Mouse (Mus musculus): Measurements from ENCODE around the gene Bhlhe41. TPM values are rescaled to one million over a fixed set of nuclear protein-coding genes. Genes with fewer than 3 reads are reported as not detected.
A peak's percentile ranks its signal among the peaks of the same experiment; 100 is the strongest.

Gene Bhlhe41
- polyA plus RNA-seq, 1 experiment from 2014 or later = 1.3 TPM

- no peaks in the 10 kb centered on the region for H3K9me3 ChIP-seq (replicated peaks)
- peak overlapping the region; percentile 72 for H3K9ac ChIP-seq
- H3K27me3 ChIP-seq = peaks cover 71% of the 10 kb centered on the region
- peak overlapping the region; percentile 62 for H3K4me3 ChIP-seq
- H3K4me2 ChIP-seq = peak overlapping the region; percentile 99
- no peak overlapping the region for H3K27ac ChIP-seq
- peaks cover 42% of the 10 kb centered on the region for H3K4me1 ChIP-seq
- ATAC-seq = peak; percentile 70
- WGBS = under 1% methylated on average over 68 of the region's 69 CpGs
- H3K36me3 ChIP-seq (ENCODE audit: poor library complexity, severe bottlenecking) = no peaks in the 10 kb centered on the region
Observed at GRCm38 (mm10) chr6:145865886-145866851, 811 bp upstream of the Bhlhe41 start.

DNA sequence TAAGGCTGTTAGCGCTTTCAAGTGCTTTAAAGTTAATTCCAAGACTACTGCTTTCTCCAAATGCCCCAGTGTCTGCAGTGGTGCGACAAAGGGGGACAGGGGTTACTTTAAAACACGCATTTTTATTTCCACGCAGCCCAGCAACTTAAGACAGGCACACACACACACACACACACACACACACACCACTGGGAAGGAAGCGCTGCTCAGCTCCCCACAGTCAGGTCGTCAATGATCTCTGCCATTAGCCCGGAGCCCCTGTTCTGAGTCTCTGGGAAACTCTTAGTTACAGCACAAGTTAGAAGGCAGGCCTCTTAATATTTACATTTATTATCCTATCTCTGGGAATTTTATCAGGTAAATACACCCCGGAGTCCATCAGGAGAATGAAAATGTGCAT, 1.2 kb downstream of the Bhlhe41 start:
- peaks cover 42% of the 10 kb centered on the region for H3K4me1 ChIP-seq
- H3K27me3 ChIP-seq = peaks cover 80% of the 10 kb centered on the region
- H3K9ac ChIP-seq = no peak overlapping the region; the same call in 1 of the 2 replicates
- H3K4me2 ChIP-seq = peak overlapping the region; percentile 99
- no peaks in the 10 kb centered on the region for H3K36me3 ChIP-seq (ENCODE audit: poor library complexity, severe bottlenecking)
- H3K9me3 ChIP-seq (replicated peaks) = no peaks in the 10 kb centered on the region
- 1% methylated on average over 8 of the region's 8 CpGs for WGBS
- ATAC-seq = no peak
- no peak overlapping the region for H3K27ac ChIP-seq
- peak overlapping the region; percentile 62 for H3K4me3 ChIP-seq

GRCm38 (mm10) chr6:145863065-145863971, 2.0 kb downstream of the Bhlhe41 start:
- WGBS = under 1% methylated on average over 88 of the region's 105 CpGs
- Histone ChIP-seq H3K9ac (peak overlapping the region; percentile 71), H3K4me2 (peak overlapping the region; percentile 99), H3K4me1 (peaks cover 42% of the 10 kb centered on the region), H3K36me3 (ENCODE audit: poor library complexity, severe bottlenecking) (no peaks in the 10 kb centered on the region), H3K9me3 (replicated peaks) (no peaks in the 10 kb centered on the region), H3K27ac (no peak overlapping the region), H3K27me3 (peaks cover 72% of the 10 kb centered on the region), H3K4me3 (peak overlapping the region; percentile 62)
- ATAC-seq = peak; percentile 72

GRCm38 (mm10) chr6:145862739-145863064, 2.7 kb downstream of the Bhlhe41 start:
- peak overlapping the region; percentile 99 for H3K4me2 ChIP-seq
- H3K4me3 ChIP-seq = peak overlapping the region; percentile 62
- peaks cover 65% of the 10 kb centered on the region for H3K27me3 ChIP-seq
- H3K36me3 ChIP-seq (ENCODE audit: poor library complexity, severe bottlenecking) = no peaks in the 10 kb centered on the region
- no peaks in the 10 kb centered on the region for H3K9me3 ChIP-seq (replicated peaks)
- H3K9ac ChIP-seq = peak overlapping the region; percentile 71
- 0 out of 2 replicates have a peak, but pooled peaks have one; percentile 1 for ATAC-seq
- WGBS = 2% methylated on average over 32 of the region's 35 CpGs
- H3K27ac ChIP-seq = no peak overlapping the region
- peaks cover 42% of the 10 kb centered on the region for H3K4me1 ChIP-seq

DNA sequence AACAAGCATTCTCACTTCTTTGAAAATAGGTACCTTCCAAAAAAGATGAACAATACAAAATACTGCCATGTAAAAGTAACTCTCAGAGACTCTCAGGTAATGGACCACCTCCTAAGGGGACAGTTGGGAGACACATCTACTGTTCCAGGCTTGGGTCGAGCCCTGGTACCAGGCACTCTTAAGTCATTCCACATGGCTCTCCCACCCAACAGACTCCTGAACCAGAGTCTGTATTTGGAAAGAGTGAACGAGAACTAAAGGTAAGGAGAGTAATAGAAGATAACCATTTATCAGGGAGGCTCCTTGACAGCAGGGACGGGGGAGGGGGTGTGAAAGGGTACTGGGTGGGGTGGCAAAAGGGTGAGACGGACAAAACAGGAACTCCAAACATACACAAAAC, 3.0 kb downstream of the Bhlhe41 start:
- peak overlapping the region; percentile 71; the same call in 1 of the 2 replicates for H3K9ac ChIP-seq
- peaks cover 62% of the 10 kb centered on the region for H3K27me3 ChIP-seq
- H3K36me3 ChIP-seq (ENCODE audit: poor library complexity, severe bottlenecking) = no peaks in the 10 kb centered on the region
- ATAC-seq = no peak
- peaks cover 42% of the 10 kb centered on the region for H3K4me1 ChIP-seq
- H3K27ac ChIP-seq = no peak overlapping the region
- H3K4me3 ChIP-seq = peak overlapping the region; percentile 62
- WGBS = 22% methylated on average over 4 of the region's 4 CpGs
- H3K4me2 ChIP-seq = peak overlapping the region; percentile 99
- no peaks in the 10 kb centered on the region for H3K9me3 ChIP-seq (replicated peaks)

DNA sequence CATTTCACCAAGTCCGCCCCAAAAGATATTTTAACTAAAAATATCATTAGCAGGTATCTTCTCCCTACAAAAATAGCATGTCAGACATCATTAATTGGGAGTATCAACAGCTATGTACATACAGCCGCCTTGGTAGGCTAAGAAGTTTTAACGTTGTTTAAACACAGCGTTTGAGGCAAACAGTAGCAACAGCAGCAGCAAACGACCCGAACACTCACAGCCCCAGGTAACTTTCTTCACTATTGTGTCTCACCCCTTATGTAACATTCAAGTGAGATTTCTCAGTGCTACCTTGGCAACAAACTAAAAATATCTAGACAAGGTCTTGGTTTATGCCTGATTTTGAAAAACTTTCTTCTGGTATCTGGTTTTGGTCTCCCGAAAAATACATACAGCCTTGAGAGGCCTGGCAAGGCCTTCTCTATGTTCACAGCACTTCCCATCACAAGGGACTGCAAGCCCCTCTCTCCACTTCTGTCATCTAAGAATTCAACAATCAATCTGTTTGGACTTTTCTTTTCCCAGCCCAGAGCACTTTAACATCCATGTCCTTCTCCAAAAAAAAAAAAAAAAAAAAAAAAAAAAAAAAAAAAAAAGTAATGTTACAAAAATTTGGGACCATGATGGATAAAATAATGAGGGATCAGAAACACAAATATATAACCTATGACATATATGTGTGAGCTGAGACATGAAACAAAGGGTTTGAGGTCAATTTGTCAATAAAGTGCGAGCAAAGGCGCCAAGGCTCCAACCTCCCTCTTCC, 3.7 kb downstream of the Bhlhe41 start:
- ATAC-seq = no peak
- Histone ChIP-seq H3K4me1 (peaks cover 38% of the 10 kb centered on the region), H3K4me2 (peak overlapping the region; percentile 99; the same call in 1 of the 2 replicates), H3K9ac (no peak overlapping the region), H3K27me3 (peaks cover 57% of the 10 kb centered on the region), H3K4me3 (no peak overlapping the region), H3K27ac (no peak overlapping the region), H3K36me3 (ENCODE audit: poor library complexity, severe bottlenecking) (no peaks in the 10 kb centered on the region), H3K9me3 (replicated peaks) (no peaks in the 10 kb centered on the region)
- WGBS = 71% methylated on average over 9 of the region's 9 CpGs

- ATAC-seq = no peak
- Histone ChIP-seq H3K27me3 (peaks cover 48% of the 10 kb centered on the region), H3K36me3 (ENCODE audit: poor library complexity, severe bottlenecking) (no peaks in the 10 kb centered on the region), H3K4me1 (peaks cover 39% of the 10 kb centered on the region), H3K4me3 (no peak overlapping the region), H3K9ac (no peak overlapping the region), H3K9me3 (replicated peaks) (no peaks in the 10 kb centered on the region), H3K27ac (no peak overlapping the region), H3K4me2 (no peak overlapping the region)
- WGBS = 66% methylated on average over 2 of the region's 2 CpGs
Observed at GRCm38 (mm10) chr6:145860350-145860749, 5.0 kb downstream of the Bhlhe41 start.

- Histone ChIP-seq H3K4me1 (peaks cover 26% of the 10 kb centered on the region), H3K27me3 (peaks cover 29% of the 10 kb centered on the region), H3K9ac (no peak overlapping the region), H3K4me2 (no peak overlapping the region), H3K27ac (no peak overlapping the region), H3K4me3 (no peak overlapping the region), H3K9me3 (replicated peaks) (no peaks in the 10 kb centered on the region), H3K36me3 (ENCODE audit: poor library complexity, severe bottlenecking) (no peaks in the 10 kb centered on the region)
- ATAC-seq = no peak
- WGBS = 80% methylated on average over 8 of the region's 8 CpGs
Observed at GRCm38 (mm10) chr6:145858414-145858813, 6.9 kb downstream of the Bhlhe41 start.

GRCm38 (mm10) chr6:145857428-145857827, 7.9 kb downstream of the Bhlhe41 start:
- no peaks in the 10 kb centered on the region for H3K9me3 ChIP-seq (replicated peaks)
- peaks cover 19% of the 10 kb centered on the region for H3K27me3 ChIP-seq
- WGBS = 87% methylated on average over 7 of the region's 7 CpGs
- no peaks in the 10 kb centered on the region for H3K36me3 ChIP-seq (ENCODE audit: poor library complexity, severe bottlenecking)
- ATAC-seq = no peak
- peaks cover 19% of the 10 kb centered on the region for H3K4me1 ChIP-seq
- H3K9ac ChIP-seq = no peak overlapping the region
- H3K4me3 ChIP-seq = no peak overlapping the region
- no peak overlapping the region for H3K4me2 ChIP-seq
- no peak overlapping the region for H3K27ac ChIP-seq

DNA sequence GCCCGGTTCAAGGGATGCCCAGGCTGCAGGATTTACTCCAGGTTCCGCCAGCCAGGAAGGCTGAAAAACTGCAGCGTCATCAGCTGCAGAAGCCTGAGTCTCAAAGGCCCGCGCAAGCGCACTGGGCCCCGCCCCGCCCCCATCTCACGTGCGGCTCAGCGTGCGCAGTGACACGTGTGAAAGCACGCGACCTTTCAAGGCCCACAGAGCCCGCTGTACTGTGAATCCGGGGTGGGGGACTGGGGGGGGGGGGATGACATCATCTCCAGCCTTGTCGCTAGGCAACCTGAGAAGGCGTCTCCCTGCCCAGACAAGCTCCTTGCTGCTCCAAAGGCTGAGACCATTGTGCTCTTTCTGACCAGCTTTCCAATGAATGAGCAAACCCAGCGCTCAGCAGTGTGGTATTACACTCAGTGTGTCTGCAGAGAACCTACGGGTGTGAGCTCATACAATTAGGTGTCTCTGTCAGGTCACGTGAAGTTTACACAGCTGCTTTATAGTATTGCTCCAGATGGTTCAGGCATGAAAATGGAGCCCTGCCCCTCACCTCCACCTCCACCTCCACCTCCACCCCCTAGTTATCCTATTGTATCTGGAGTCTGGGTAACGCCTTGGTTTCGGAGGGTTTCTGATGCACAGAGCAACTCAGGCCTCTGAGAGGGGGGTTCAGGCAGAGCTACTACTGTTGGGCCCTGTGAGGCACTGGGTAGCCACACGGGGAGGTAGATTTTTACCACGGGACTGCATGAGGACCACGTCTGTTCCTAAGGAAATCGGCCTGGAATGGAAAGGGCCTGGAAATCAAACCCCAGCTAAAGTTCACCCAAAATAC, 9.4 kb downstream of the Bhlhe41 start:
- no peaks in the 10 kb centered on the region for H3K36me3 ChIP-seq (ENCODE audit: poor library complexity, severe bottlenecking)
- H3K4me3 ChIP-seq = peak overlapping the region; percentile 28
- peaks cover 17% of the 10 kb centered on the region for H3K4me1 ChIP-seq
- peak overlapping the region; percentile 51 for H3K27ac ChIP-seq
- no peaks in the 10 kb centered on the region for H3K9me3 ChIP-seq (replicated peaks)
- H3K27me3 ChIP-seq = peaks cover 8% of the 10 kb centered on the region; the same call in 1 of the 2 replicates
- WGBS = 2% methylated on average over 28 of the region's 28 CpGs
- peak; percentile 97 for ATAC-seq
- H3K4me2 ChIP-seq = peak overlapping the region; percentile 56
- peak overlapping the region; percentile 37; the same call in 1 of the 2 replicates for H3K9ac ChIP-seq

GRCm38 (mm10) chr6:145854756-145855155, 10.6 kb downstream of the Bhlhe41 start:
- Histone ChIP-seq H3K27me3 (no peaks in the 10 kb centered on the region), H3K4me3 (no peak overlapping the region), H3K27ac (no peak overlapping the region), H3K9me3 (replicated peaks) (no peaks in the 10 kb centered on the region), H3K4me2 (no peak overlapping the region), H3K4me1 (peaks cover 17% of the 10 kb centered on the region), H3K9ac (no peak overlapping the region), H3K36me3 (ENCODE audit: poor library complexity, severe bottlenecking) (no peaks in the 10 kb centered on the region)
- no peak for ATAC-seq
- WGBS = 50% methylated on average over 5 of the region's 5 CpGs

Measured in forebrain, embryonic 13.5 days (tissue).